Mouse (Mus musculus): ENCODE data around the gene Snx21. TPM values are rescaled to one million over a fixed set of nuclear protein-coding genes. Genes with fewer than 3 reads are reported as not detected.
"Not testable (repeated sequence)": the region's sequence is repeated elsewhere in the genome, so short reads cannot be mapped to it uniquely, and the experiment has no call there.

Gene Snx21
- polyA plus RNA-seq, 1 experiment from 2014 or later: 9.9 TPM

- H3K27me3 ChIP-seq (ENCODE audit: control insufficient read depth, insufficient read depth, low read length): no peaks in the 10 kb centered on the region
- 93% methylated on average over 18 of the region's 18 CpGs for WGBS
- no peak overlapping the region for H3K9ac ChIP-seq (replicated peaks; ENCODE audit: low read length)
- H3K4me3 ChIP-seq (ENCODE audit: low read depth, low read length): no peak overlapping the region
- H3K4me2 ChIP-seq (ENCODE audit: low read depth, low read length): no peak overlapping the region
- no peaks in the 10 kb centered on the region for H3K9me3 ChIP-seq (replicated peaks; ENCODE audit: control insufficient read depth, low read length)
- no peaks in the 10 kb centered on the region for H3K4me1 ChIP-seq (ENCODE audit: control insufficient read depth, insufficient read depth, low read length)
- ATAC-seq (replicated peaks; ENCODE audit: insufficient number of reproducible peaks, low FRiP score, low TSS enrichment, low read depth) (no peak), DNase-seq (ENCODE audit: low spot score) (no peak)
- peaks cover 4% of the 10 kb centered on the region for H3K36me3 ChIP-seq (replicated peaks; ENCODE audit: control insufficient read depth, insufficient read depth, low read depth, low read length)
- no peak overlapping the region for H3K27ac ChIP-seq (replicated peaks; ENCODE audit: low read depth, low read length)
Observed at GRCm38 (mm10) chr2:164791841-164792261, 6.2 kb downstream of the Snx21 start.

DNA sequence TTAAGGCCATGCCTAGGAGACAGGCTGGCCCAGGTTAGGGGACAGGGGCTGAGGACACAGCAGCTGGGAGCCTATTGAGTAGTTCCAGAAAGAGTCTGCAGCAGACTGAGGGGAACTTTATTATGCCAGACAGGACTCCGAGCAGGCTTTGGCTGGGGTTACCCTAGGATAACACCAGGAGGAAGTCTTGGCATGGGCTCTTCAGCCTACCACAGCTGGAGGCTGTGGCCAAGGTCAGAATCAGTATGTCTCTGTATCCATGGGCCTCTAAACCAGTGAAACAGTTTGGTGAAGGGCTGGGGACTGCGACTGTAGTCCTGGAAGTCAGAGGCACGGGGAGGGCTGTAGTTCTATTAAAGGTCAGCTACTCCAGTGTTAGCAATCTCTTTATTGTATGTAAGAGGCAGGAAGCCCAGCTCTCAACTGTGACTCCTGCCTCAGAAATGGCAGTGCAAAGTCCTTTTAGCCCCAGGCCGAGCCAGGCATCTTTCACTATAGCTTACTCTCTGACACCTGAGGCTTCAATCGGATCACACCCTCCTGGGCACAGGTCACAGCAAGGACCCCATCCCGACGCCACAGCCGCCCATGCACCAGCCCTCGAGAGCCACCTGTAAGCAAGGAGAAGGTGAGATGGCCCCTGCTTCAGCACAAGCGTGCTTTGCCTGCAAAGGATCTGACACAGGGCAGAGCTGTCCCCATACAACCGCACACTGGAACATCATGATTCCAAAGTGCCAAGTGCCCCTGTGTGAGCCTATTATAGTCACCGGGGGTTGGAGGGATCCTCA, 7.0 kb downstream of the Snx21 start:
- Histone ChIP-seq H3K27ac (replicated peaks; ENCODE audit: low read depth, low read length) (no peak overlapping the region), H3K4me3 (ENCODE audit: low read depth, low read length) (no peak overlapping the region), H3K4me1 (ENCODE audit: control insufficient read depth, insufficient read depth, low read length) (no peaks in the 10 kb centered on the region), H3K36me3 (replicated peaks; ENCODE audit: control insufficient read depth, insufficient read depth, low read depth, low read length) (peaks cover 4% of the 10 kb centered on the region), H3K9ac (replicated peaks; ENCODE audit: low read length) (no peak overlapping the region), H3K27me3 (ENCODE audit: control insufficient read depth, insufficient read depth, low read length) (no peaks in the 10 kb centered on the region), H3K4me2 (ENCODE audit: low read depth, low read length) (no peak overlapping the region), H3K9me3 (replicated peaks; ENCODE audit: control insufficient read depth, low read length) (no peaks in the 10 kb centered on the region)
- no peak for DNase-seq (ENCODE audit: low spot score)
- no peak; the same call in 1 of the 2 replicates for ATAC-seq (replicated peaks; ENCODE audit: insufficient number of reproducible peaks, low FRiP score, low TSS enrichment, low read depth)
- 88% methylated on average over 12 of the region's 12 CpGs for WGBS

DNA sequence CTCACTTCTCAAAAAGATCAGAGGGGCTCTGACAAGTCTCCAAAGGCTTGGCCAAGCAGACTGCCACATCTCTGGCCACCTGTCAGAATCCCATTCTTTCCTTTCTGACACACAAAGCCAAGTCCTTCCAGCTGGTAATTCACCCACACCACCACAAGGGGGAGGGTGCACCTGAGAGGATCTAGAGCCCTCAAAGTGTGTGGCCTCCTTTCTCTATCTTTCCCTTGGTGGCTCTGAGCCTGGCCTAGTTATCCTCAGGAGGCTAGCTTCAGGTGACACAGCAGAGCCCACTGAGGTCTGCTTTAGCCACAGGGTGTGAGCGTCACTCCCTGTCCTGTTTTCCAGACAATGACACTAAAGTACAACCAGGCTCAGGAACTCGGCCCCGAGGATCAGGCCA, 7.6 kb downstream of the Snx21 start:
- Histone ChIP-seq H3K9me3 (replicated peaks; ENCODE audit: control insufficient read depth, low read length) (no peaks in the 10 kb centered on the region), H3K27ac (replicated peaks; ENCODE audit: low read depth, low read length) (no peak overlapping the region), H3K4me2 (ENCODE audit: low read depth, low read length) (no peak overlapping the region), H3K4me1 (ENCODE audit: control insufficient read depth, insufficient read depth, low read length) (no peaks in the 10 kb centered on the region), H3K9ac (replicated peaks; ENCODE audit: low read length) (no peak overlapping the region), H3K36me3 (replicated peaks; ENCODE audit: control insufficient read depth, insufficient read depth, low read depth, low read length) (peaks cover 4% of the 10 kb centered on the region), H3K4me3 (ENCODE audit: low read depth, low read length) (no peak overlapping the region), H3K27me3 (ENCODE audit: control insufficient read depth, insufficient read depth, low read length) (no peaks in the 10 kb centered on the region)
- no peak for ATAC-seq (replicated peaks; ENCODE audit: insufficient number of reproducible peaks, low FRiP score, low TSS enrichment, low read depth)
- 80% methylated on average over 3 of the region's 3 CpGs for WGBS
- peak; percentile 74 for DNase-seq (ENCODE audit: low spot score)

DNA sequence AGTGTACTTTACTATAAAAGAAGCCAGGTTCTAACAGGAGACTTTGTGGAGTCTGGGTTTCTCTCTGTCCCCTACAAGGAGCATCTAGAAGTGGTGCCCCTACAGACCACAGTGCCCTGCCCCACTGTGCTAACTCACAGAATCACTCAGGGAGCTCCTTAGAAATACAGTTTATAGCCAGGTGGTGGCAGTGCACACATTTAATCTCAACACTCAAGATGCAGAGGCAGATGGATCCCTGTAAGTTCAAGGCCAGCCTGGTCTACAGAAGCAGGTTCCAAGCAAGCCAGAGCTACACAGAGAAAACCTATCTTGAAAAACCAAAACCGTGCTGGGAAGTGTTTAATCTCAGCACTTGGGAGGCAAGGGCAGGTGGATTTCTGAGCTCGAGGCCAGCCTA, 8.1 kb downstream of the Snx21 start:
- ATAC-seq (replicated peaks; ENCODE audit: insufficient number of reproducible peaks, low FRiP score, low TSS enrichment, low read depth) (no peak), DNase-seq (ENCODE audit: low spot score) (peak; percentile 26)
- no peaks in the 10 kb centered on the region for H3K27me3 ChIP-seq (ENCODE audit: control insufficient read depth, insufficient read depth, low read length)
- no peaks in the 10 kb centered on the region for H3K9me3 ChIP-seq (replicated peaks; ENCODE audit: control insufficient read depth, low read length)
- H3K36me3 ChIP-seq (replicated peaks; ENCODE audit: control insufficient read depth, insufficient read depth, low read depth, low read length): peaks cover 4% of the 10 kb centered on the region
- no peak overlapping the region for H3K27ac ChIP-seq (replicated peaks; ENCODE audit: low read depth, low read length)
- H3K4me1 ChIP-seq (ENCODE audit: control insufficient read depth, insufficient read depth, low read length): no peaks in the 10 kb centered on the region
- H3K4me3 ChIP-seq (ENCODE audit: low read depth, low read length): no peak overlapping the region
- no peak overlapping the region for H3K4me2 ChIP-seq (ENCODE audit: low read depth, low read length)
- H3K9ac ChIP-seq (replicated peaks; ENCODE audit: low read length): no peak overlapping the region
- 96% methylated on average over 2 of the region's 2 CpGs for WGBS

GRCm38 (mm10) chr2:164794293-164794692, 8.7 kb downstream of the Snx21 start:
- no peak overlapping the region for H3K4me3 ChIP-seq (ENCODE audit: low read depth, low read length)
- H3K4me2 ChIP-seq (ENCODE audit: low read depth, low read length): no peak overlapping the region
- H3K9ac ChIP-seq (replicated peaks; ENCODE audit: low read length): no peak overlapping the region
- peak; percentile 93 for DNase-seq (ENCODE audit: low spot score)
- peak; percentile 41; the same call in 1 of the 2 replicates for ATAC-seq (replicated peaks; ENCODE audit: insufficient number of reproducible peaks, low FRiP score, low TSS enrichment, low read depth)
- no peaks in the 10 kb centered on the region for H3K9me3 ChIP-seq (replicated peaks; ENCODE audit: control insufficient read depth, low read length)
- H3K4me1 ChIP-seq (ENCODE audit: control insufficient read depth, insufficient read depth, low read length): no peaks in the 10 kb centered on the region
- peaks cover 4% of the 10 kb centered on the region for H3K36me3 ChIP-seq (replicated peaks; ENCODE audit: control insufficient read depth, insufficient read depth, low read depth, low read length)
- H3K27ac ChIP-seq (replicated peaks; ENCODE audit: low read depth, low read length): no peak overlapping the region
- H3K27me3 ChIP-seq (ENCODE audit: control insufficient read depth, insufficient read depth, low read length): no peaks in the 10 kb centered on the region
- 30% methylated on average over 5 of the region's 5 CpGs for WGBS

GRCm38 (mm10) chr2:164795868-164796267, 10.2 kb downstream of the Snx21 start:
- no peaks in the 10 kb centered on the region for H3K27me3 ChIP-seq (ENCODE audit: control insufficient read depth, insufficient read depth, low read length)
- WGBS: 87% methylated on average over 4 of the region's 4 CpGs
- H3K27ac ChIP-seq (replicated peaks; ENCODE audit: low read depth, low read length): no peak overlapping the region
- no peak overlapping the region for H3K9ac ChIP-seq (replicated peaks; ENCODE audit: low read length)
- H3K36me3 ChIP-seq (replicated peaks; ENCODE audit: control insufficient read depth, insufficient read depth, low read depth, low read length): peaks cover 4% of the 10 kb centered on the region
- H3K9me3 ChIP-seq (replicated peaks; ENCODE audit: control insufficient read depth, low read length): no peaks in the 10 kb centered on the region
- DNase-seq (ENCODE audit: low spot score) (no peak), ATAC-seq (replicated peaks; ENCODE audit: insufficient number of reproducible peaks, low FRiP score, low TSS enrichment, low read depth) (no peak)
- no peak overlapping the region for H3K4me3 ChIP-seq (ENCODE audit: low read depth, low read length)
- no peaks in the 10 kb centered on the region for H3K4me1 ChIP-seq (ENCODE audit: control insufficient read depth, insufficient read depth, low read length)
- H3K4me2 ChIP-seq (ENCODE audit: low read depth, low read length): no peak overlapping the region

GRCm38 (mm10) chr2:164798554-164798953, 12.9 kb downstream of the Snx21 start:
- not testable (repeated sequence) for H3K9me3 ChIP-seq (replicated peaks; ENCODE audit: control insufficient read depth, low read length); H3K27ac ChIP-seq (replicated peaks; ENCODE audit: low read depth, low read length); H3K4me3 ChIP-seq (ENCODE audit: low read depth, low read length); H3K9ac ChIP-seq (replicated peaks; ENCODE audit: low read length); H3K27me3 ChIP-seq (ENCODE audit: control insufficient read depth, insufficient read depth, low read length); ATAC-seq (replicated peaks; ENCODE audit: insufficient number of reproducible peaks, low FRiP score, low TSS enrichment, low read depth); H3K4me2 ChIP-seq (ENCODE audit: low read depth, low read length); H3K36me3 ChIP-seq (replicated peaks; ENCODE audit: control insufficient read depth, insufficient read depth, low read depth, low read length); DNase-seq (ENCODE audit: low spot score); H3K4me1 ChIP-seq (ENCODE audit: control insufficient read depth, insufficient read depth, low read length)
- 80% methylated on average over 5 of the region's 6 CpGs for WGBS

DNA sequence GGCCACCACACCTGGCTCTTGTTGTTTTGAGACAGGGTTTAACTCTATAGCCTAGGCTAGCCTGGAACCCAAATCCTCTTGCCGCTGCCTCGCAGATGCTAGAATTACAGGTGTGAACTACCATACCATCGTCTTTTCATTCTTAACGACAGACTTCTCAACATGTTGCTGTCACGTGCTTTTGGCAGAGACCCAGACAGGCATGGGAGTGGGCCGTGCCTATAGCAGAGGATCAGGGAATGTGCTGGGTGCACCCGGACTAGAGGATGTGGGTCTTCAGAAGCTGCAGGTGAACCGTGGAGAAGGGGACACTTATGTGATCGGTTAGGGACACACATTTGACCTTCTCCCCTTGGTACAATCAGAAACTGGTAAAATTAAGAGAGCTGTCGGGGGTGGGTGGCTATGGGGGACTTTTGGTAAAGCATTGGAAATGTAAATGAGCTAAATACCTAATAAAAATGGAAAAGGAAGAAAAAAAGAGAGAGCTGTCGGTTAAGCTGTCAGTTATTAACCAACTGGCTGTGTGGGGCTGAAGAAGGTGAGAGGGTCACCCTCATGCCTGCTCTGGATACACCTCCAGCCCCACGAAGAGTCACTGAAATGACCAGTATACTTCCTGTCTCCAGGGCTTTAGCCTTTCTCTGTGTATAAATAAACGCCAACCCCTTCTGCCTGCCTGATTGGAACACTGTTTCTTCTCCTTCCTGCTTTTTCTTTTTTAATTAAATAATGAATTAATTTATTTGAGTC, 14.8 kb downstream of the Snx21 start:
- Histone ChIP-seq H3K9ac (replicated peaks; ENCODE audit: low read length) (no peak overlapping the region), H3K4me1 (ENCODE audit: control insufficient read depth, insufficient read depth, low read length) (no peaks in the 10 kb centered on the region), H3K27ac (replicated peaks; ENCODE audit: low read depth, low read length) (no peak overlapping the region), H3K36me3 (replicated peaks; ENCODE audit: control insufficient read depth, insufficient read depth, low read depth, low read length) (no peaks in the 10 kb centered on the region; the same call in none of the 2 replicates), H3K4me2 (ENCODE audit: low read depth, low read length) (no peak overlapping the region), H3K4me3 (ENCODE audit: low read depth, low read length) (no peak overlapping the region), H3K9me3 (replicated peaks; ENCODE audit: control insufficient read depth, low read length) (no peaks in the 10 kb centered on the region), H3K27me3 (ENCODE audit: control insufficient read depth, insufficient read depth, low read length) (no peaks in the 10 kb centered on the region)
- DNase-seq (ENCODE audit: low spot score) (no peak), ATAC-seq (replicated peaks; ENCODE audit: insufficient number of reproducible peaks, low FRiP score, low TSS enrichment, low read depth) (no peak)
- WGBS: 94% methylated on average over 13 of the region's 13 CpGs

Data from embryonic facial prominence, embryonic 11.5 days (tissue).